Mouse (Mus musculus): ENCODE measurements around the gene Tbl1xr1.

Tbl1xr1 gene

DNA sequence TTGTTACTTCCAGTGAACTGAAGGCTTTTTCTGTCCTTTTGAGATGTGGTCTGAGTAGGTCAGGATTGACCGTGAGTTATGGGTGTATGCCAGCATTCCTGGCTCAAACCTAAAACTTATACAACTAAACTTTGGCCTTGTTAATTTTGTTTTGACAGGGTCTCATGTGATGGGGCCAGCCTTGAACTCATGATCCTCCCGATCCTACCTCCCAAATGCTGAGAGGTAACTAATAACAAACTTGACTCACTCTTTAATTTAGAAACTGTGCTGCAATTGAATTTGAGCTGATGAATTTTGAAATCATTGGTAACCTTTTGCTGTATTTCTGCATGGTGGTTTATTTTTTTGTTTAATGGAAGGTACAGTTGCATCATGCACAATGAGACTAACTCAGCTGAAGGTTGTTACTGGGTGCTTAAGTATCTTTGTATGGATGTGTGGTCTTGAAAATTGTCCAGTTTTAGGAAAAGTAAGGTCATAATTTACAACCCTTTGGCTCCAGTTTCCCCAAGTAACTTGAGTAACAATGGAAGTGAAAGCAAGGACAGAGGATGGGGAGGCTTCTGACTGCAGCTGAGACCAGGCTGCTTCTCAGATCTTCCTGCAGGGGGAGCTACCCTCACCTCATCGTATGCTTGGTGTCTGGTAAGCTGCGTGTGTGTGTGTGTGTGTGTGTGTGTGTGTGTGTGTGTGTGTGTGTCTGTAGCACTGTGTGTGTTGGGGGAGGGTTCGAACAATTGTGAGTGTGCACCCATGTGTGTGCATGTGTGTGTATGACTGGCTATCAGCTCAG, 66.6 kb downstream of the Tbl1xr1 start:
- peak in 1 of 2 experiments; percentile 52 for DNase-seq

DNA sequence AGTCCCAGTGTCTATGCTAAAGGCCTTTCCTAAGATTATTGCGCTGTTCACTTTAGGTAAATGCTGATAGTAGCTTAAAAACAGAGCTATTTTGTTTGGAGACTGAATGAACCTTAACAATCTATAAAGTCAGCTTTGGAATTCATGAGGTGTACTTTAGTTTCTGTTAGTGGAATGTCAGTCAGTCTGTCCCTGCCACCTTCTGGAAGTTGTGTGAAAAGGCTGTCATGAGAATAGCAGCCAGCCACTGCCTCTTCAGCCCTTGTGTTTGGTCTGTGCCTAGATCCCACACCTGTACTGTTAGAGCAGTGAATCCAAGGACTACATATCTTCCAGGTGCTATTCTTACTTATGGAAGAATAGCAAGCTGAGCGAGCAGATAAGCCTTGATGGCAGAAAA, 67.8 kb downstream of the Tbl1xr1 start:
- DNase-seq = peak; percentile 31 to 54

DNA sequence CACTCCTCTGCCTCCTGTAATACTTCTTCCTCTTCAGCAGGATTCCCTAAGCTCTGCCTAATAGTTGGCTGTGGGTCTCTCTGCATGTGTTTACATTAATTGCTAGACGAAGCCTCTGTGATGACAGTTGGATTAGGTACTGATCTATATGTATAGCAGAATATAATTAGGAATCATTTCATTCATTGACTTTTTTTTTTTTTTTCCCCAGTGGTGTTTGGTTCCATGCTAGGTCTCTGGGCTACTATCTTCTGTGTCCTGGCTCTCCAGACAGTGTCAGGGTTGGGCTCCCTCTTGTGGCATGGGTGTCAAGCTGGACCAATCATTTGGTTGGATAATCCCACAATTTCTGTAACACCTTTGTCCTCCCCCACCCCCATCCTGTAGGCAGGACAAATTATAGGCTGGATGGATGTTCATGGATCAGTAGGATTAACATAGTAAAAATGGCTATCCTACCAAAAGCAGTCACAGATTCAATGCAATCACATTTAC, 71.0 kb downstream of the Tbl1xr1 start:
- DNase-seq = peak; percentile 45 to 74

DNA sequence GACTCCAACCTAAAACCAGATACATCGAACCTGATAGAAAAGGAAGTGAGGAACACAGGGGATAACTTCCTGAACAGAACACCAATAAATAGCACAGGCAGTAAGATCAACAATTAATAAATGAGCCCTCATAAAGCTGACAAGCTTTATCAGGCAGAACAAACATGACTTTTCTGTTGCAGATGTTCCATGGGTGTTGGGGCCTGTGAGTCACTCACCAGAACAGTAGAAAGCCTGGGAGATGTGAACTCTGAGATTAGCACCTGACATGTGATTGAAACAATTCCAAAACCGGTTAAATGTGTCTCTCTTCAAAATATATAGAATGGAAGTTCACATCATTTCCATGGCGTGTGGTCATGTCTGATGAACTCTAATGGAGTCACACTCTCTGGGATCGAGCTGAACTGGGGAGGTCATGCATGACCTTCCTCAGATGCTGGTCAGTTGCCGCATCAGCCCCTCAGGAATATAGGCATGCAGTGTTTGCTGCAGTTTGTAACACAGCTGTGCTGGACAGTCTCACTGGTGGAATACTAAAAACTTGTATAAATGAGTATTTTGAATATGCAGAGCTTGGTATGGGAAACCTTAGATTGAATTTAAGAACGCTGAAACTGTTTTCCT, 72.0 kb downstream of the Tbl1xr1 start:
- no peak for DNase-seq

DNA sequence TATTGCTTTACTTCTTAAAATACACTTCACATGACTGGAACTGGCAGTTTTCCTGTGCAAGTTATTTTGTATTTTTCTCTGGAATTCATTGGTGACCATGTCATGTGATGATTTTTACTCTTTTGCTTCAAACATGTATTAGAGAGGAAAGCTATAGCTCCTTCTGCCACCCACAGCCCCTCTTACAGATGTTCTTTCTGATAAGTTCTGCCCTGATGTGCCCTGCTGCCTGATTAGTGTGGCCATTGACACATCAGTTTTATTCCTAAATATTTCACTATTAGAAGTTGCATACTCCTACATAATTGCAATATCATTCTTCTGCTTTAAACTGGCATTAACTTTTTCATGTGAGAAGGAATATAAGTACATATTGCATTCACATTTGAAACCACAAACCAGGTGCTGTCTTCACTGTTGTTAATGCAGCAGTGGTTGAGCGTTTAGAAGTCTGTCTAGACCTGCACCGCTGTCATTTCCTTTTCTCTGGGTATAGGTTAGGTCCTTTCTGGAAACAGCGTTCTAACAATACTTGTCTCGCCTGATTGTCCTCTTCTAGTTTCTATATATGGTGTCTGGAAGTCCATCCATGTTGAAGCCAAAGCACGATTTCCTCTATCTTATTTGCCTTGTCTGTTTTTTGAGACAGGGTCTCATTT, 74.5 kb downstream of the Tbl1xr1 start:
- no peak for DNase-seq

DNA sequence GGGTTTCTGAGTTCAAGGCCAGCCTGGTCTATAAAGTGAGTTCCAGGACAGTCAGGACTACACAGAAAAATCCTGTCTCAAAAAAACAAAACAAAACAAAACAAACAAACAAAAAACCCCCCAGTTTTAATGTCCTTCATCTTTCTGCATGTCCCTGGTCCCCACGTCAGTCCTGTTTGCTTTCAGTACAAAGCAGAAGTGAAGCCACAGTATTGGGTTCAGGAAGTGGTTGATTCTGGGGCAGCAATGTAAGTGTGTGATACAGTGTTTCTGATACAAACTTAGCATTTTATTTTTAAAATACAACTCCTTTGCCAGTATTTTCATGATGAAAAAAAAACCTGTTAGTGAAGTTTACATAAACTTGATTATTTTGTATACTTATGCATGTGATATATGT, 76.3 kb downstream of the Tbl1xr1 start:
- DNase-seq = no peak

DNA sequence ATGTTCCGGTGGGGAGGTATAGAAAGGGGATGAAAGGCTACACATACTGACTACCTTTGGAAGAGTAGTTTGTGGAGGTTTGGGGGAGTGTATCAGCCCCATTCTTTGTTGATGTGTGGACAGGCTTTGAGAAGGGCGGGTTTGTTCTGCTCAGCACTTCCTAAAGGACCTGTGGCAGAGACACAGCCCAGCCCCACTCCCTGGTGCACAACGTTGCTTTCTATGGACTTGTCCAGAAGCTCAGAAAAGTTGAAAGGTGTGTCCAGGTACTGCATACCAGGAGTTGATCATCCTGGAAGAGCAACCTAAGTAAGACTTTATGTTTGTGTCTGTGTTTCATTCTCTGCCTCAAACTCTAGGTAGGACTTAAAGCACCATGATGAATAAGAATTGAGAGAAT, 78.1 kb downstream of the Tbl1xr1 start:
- no peak for DNase-seq

DNA sequence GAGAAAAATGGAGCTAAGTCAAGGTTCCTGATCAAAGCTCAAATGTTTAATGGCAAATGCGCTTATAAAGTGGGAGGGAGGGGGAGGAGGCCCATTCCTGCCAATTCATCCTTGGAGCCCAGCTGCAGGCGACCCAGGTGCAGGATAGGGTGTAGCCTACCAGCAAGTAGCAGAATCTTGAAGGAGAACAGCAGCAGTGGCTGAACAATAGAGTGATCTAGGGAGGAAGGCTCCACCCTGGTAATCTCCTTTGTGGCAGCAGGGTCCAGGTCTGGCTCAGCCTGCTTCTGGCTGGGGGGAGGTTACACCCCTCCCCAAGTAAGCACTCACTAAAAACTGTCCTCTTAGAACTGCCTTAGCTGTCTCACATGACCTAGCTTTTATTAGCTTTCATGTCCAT, 79.9 kb downstream of the Tbl1xr1 start:
- DNase-seq = peak; percentile 23 to 27

DNA sequence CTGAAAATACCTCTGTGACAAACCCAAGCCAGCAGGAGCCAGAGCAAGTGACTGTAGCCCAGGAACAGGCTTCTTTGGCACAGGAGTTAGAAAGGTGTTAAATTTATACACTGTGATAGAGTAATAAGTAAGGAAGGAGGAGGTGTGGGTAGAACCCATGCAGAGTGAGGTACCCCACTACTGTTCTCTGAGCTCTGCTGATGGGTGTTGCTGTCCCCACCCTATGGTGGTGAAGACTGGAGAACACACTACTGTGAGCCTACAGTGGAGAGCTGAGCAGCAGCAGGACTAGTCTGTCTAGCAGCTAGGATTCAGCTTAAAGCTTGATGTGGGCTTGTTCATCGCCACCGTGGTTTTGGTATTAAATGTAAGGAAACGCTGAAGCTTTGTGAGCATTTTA, 86.5 kb downstream of the Tbl1xr1 start:
- no peak for DNase-seq

DNA sequence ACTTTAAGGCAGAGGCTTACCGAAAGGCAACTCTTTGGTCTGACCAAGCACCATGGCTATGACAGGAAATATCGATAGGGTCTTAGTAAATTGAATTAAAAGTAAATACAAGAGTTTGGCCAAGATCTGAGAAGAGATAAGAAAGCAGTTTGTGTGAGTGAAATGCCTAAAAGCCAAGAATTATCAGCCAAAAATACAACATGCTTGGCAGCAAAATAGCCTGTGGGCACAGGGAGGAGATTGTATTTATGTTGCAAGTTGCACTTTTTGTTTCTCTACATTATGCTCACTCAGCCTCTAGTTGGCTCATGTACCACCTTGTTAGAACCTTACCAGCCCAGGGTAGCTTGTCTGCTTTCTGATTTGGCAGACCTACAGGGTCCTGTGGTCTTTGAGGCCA, 91.4 kb downstream of the Tbl1xr1 start:
- no peak for DNase-seq

DNA sequence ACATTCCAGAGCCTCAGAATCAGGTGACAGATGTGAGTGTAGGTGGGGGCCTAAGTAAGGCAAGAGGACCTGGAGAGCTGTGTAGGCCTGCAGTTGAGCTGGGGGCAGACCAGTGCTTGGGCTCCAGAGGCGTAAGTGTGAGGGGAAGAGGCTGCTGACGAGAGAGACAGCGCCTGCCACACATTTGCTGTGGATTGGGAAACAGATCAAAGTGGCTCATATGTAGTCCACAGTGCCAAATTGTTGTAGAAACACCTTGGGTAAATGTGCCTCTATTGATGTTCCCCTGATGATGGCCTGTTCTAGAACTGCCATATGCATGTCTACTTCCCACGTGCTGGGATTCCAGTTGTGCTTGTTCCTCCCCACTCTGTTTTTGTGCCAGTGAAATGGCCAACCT, 92.0 kb downstream of the Tbl1xr1 start:
- DNase-seq = no peak

DNA sequence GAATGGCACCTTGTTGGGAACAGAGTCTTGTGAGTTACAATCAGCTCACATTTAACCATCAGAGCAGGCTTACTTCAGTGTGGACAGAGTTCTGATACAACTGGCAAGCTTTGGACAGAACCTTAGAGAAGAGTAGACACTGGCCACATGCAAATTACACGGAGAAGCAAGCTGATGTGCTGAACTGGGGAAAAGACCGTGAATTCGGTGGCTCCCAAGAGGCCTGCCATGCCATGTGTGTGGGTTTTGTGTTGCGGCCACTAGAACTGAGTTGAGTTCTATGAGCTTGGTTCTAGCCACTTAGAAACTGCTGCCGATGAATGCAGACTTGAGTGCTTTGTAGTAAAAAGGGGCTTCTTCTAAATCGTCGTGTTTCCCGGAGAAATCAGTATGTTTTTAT, 95.1 kb downstream of the Tbl1xr1 start:
- no peak for DNase-seq

DNA sequence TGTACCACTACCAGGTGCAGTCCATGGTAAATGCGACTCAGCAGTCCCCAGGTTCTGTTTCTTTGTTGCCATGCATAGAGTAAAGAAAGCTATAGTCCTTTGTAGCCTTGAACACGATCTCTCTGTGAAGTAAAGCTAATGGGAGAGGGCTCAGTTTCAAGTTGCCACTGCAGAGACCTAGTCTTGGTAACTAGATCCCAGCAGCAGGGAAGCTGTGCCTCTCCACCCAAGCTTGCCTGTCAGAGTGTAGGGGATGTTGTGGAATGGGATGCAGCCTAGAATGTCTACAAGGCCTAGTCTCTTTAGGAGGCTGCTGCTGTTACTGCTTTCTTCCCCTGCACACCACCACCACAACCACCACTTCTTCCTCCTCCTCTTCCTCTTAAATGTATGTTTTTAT, 96.0 kb downstream of the Tbl1xr1 start:
- DNase-seq = no peak

DNA sequence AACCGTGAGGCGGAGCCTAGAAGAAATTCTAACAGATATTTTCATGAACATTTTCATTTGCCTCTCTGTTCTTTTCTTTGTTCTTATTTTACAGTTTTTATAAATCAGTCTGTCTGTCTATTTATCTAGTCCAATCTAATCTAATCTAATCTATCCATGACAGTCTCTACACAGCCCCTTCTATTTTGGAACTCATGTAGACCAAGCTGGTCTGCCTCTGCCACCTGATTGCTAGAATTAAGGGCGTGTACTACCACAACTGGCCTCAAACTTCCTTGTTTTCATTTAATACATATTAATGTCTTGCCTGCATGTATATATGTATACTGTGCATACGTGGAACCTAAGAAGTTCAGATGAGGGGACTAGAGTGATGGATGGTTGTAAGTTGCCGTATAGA, 96.7 kb downstream of the Tbl1xr1 start:
- DNase-seq = no peak

DNA sequence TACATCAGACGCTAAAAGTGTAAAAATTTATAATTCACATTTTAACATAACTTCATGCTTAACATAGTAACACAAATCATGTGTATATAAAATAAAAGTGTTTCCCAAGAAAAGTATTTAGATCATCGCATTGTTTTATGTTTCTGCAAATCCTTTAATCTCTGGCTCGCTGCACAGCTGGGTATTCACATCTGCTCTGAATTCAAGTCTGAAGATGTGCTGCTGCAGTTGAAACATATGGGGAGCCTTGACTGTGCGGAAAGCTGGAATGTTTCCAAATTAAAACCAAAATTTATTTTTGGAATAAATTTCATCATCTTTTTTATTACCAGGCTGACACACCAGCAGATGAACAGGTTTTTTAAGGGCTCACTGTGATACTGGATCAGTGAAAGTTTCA, 97.8 kb downstream of the Tbl1xr1 start:
- DNase-seq = no peak

DNA sequence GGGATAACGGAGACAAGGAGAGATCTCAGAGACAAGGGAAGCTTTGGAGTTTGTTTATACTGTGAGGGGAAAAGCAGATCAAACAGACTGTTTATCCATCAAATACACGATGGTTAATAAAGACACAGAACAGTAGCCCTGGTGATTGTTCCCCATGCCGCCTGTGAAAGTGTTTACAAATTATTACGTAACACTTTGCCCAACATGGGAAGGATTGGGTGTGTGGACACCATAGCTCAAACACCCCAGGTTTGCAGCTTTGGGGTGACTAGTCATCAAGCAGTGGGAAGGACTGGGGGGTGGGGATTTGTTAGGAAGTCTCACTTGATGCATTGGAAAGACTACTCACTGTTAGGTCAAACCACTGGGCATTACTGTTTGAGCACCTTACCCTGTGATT, 103.6 kb downstream of the Tbl1xr1 start:
- no peak for DNase-seq

DNA sequence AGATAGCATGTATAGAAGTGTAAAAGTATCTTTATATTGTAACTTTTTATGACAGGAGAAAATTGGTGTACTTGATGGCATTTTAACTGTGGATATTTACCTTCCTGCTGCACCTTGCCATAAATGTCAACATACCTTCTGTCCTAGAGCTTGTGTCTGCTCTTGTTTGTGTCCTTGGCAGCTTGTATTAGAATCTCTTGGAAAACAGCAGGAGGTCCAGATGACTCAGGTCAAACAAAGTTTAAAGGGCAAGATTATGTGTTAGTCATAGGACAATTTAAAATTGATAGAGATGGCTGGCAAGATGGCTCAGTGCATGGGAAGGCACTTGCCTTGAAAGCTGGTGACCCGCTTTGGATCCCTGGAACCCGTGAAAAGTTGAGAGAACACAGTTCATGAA, 104.6 kb downstream of the Tbl1xr1 start:
- no peak for DNase-seq

DNA sequence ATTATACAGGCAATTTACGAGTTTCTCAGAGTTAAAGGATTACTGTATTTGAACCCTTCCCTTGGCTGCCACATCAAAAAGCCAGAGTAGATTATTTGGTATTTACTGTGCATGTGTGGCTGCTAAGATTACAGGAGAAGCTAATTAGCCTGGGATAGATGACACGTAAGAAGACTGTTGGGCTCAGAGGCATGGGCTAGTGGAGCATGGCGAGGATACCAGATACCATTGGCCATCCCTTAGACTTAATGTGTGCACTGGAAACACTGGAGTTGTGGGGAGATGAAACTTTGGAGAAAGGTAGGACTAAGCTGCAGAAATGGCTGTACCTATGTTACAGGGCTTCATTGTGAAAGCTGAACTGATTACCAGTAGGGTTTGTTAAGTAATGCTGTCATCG, 108.8 kb downstream of the Tbl1xr1 start:
- DNase-seq = no peak

DNA sequence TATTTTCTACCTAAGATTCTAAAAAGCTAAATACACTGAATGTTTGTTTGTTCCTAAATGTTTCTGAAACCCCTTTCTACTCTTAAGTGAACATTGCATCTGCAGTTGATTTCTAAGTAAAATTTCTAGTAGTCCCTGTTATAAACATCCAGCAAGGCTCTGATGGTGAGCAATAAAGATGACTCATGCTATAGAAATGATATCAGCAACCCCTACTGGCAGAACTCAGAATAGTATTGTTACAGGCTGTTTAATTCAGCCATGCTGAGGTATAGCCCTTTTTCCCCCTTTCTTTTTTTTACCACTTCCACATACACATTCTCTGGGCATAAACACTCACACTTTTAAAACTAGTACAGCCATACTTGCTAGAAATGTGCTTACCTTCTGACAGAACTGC, 114.0 kb downstream of the Tbl1xr1 start:
- DNase-seq = peak in 1 of 2 experiments; percentile 21

DNA sequence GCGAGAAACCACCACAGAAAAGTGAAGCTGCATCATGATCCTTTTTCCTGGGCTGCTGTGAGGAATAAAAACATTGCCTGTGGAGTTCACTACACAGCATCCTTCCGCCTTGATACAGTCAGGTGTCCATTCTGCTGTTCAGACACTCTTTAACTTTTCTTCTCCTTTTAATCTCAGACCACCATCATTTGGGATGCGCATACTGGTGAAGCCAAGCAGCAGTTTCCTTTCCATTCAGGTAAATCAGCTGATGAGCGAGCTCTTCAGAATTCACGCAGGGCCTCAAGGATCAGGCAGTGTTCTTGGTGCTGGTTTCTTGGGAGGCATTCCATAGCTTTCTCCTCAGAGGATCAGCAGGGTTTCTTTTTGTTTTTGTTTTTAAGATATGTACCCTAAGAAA, 116.5 kb downstream of the Tbl1xr1 start:
- no peak for DNase-seq

DNA sequence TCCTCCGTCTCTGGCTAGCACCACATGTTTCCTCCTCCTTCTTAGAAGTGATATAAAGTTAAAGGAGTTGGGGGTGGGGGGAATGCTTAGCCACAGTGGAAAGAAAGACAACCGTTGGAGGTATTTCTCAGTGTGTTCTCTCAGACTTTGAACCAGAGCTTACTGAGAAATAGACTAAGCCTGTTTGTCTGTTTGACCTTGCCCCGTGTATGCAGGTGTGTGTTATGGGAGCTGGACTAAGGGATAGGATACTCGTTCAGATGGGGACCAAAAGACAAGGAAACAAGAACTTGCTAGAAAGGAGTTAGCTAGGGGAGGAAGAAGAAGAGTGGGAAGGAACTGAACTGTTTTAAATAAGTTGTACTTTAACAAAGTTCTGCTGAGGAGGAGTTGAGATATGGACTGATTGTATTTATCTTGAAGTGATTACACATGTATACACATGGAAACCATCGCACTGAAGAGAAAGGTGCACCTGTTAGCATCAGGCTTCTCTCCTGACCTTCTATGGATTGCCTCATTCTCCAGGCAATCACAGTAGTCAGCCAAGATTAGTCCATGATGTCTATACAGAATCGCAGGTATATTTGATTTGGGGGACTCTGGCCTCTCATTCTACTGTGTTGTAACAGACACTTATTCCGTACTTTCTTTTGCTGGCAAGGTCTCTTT, 117.9 kb downstream of the Tbl1xr1 start:
- DNase-seq = no peak

DNA sequence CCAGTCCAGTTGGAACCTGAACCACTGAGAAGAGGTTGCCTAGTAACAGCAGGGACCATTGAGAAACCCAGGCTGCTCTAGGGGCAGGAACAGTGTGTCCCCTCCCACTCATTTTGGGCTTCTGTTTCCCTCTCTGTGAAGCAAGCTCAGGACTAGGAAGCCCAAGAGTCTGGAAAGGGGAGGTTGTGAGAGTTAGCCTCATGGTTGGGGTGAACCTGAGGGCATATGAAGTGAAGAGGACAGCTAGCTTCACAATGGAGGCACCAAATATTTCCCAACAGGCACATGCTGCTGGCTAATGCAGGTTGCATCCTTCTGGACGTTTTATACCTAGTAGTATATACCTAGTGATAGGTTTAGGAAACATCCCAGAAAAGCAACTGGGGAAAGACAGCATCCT, 122.3 kb downstream of the Tbl1xr1 start:
- DNase-seq = no peak

DNA sequence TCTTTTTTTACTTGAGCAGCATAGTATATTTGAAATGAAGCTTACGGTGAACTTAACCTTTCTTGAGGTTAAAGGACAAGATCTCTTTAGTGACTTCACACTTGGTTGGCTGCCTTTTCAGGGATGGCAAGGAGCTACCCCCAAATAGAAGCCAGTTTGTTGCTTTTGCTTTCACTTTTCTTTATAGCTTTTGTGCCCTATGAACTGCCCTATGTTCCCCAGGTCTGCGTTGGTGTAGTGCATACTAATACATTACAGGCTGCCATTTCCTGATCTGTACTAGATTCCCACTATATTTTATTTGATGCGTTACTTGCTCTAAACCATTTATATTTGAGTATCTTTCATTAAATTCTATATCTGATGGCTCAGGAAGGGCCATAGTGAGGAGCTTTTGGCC, 127.7 kb downstream of the Tbl1xr1 start:
- DNase-seq = no peak
